Mouse (Mus musculus): ENCODE measurements at regions not wholly inside any gene's neighbourhood (a gene's known extent, or its start where the extent isn't known, plus 50 kb on each side); places are given as distances from the start of the nearest gene placed in this dataset.
"Not testable (repeated sequence)": the region's sequence is repeated elsewhere in the genome, so short reads cannot be mapped to it uniquely, and the experiment has no call there.

- in situ Hi-C loops (cut with MboI, MseI): not testable (repeated sequence)
Measured at GRCm38 (mm10) chr10:86636953-86637376, 68.3 kb downstream of the Hsp90b1 start.

- in situ Hi-C loops (cut with MboI, MseI): not testable (repeated sequence)
Measured at GRCm38 (mm10) chr10:86636515-86636914, 68.8 kb downstream of the Hsp90b1 start.

GRCm38 (mm10) chr10:86626734-86627133 lies 78.6 kb downstream of the Hsp90b1 start:
- in situ Hi-C loops (cut with MboI, MseI): not testable (repeated sequence)

- in situ Hi-C loops (cut with MboI, MseI): not testable (repeated sequence)
Measured at GRCm38 (mm10) chr10:86617958-86618664, 87.2 kb downstream of the Hsp90b1 start.

- in situ Hi-C loops (cut with MboI, MseI): not testable (repeated sequence)
Measured at GRCm38 (mm10) chr10:86612341-86612740, 93.0 kb downstream of the Hsp90b1 start.

GRCm38 (mm10) chr10:86610027-86610426 lies 95.3 kb downstream of the Hsp90b1 start:
- in situ Hi-C loops (cut with MboI, MseI): not testable (repeated sequence)

GRCm38 (mm10) chr10:86600843-86601242 lies 102.1 kb upstream of the Syn3 start:
- in situ Hi-C loops (cut with MboI, MseI): not testable (repeated sequence)

GRCm38 (mm10) chr10:86599991-86600390 lies 101.3 kb upstream of the Syn3 start:
- in situ Hi-C loops (cut with MboI, MseI): not testable (repeated sequence)

GRCm38 (mm10) chr10:86590211-86590610 lies 91.5 kb upstream of the Syn3 start:
- in situ Hi-C loops (cut with MboI, MseI): not testable (repeated sequence)

- in situ Hi-C loops (cut with MboI, MseI): not testable (repeated sequence)
Measured at GRCm38 (mm10) chr10:86566875-86567274, 68.2 kb upstream of the Syn3 start.

GRCm38 (mm10) chr10:86555843-86556242 lies 57.1 kb upstream of the Syn3 start:
- in situ Hi-C loops (cut with MboI, MseI): loop anchor here (5.0 kb wide), 1 partner anchor 824 kb away; no protein-coding TSS in a partner anchor

Data from T-helper 2 cell (primary cell).